Mouse (Mus musculus): ENCODE data around the gene Slc36a4. TPM values are rescaled to one million over a fixed set of nuclear protein-coding genes. Genes with fewer than 3 reads are reported as not detected.

Gene Slc36a4
- polyA plus RNA-seq (2014; fragmentation: Nextera tagmentation; extraction: Ambion mirVana), result 11.2 and 12.5 TPM in 2 replicates

DNA sequence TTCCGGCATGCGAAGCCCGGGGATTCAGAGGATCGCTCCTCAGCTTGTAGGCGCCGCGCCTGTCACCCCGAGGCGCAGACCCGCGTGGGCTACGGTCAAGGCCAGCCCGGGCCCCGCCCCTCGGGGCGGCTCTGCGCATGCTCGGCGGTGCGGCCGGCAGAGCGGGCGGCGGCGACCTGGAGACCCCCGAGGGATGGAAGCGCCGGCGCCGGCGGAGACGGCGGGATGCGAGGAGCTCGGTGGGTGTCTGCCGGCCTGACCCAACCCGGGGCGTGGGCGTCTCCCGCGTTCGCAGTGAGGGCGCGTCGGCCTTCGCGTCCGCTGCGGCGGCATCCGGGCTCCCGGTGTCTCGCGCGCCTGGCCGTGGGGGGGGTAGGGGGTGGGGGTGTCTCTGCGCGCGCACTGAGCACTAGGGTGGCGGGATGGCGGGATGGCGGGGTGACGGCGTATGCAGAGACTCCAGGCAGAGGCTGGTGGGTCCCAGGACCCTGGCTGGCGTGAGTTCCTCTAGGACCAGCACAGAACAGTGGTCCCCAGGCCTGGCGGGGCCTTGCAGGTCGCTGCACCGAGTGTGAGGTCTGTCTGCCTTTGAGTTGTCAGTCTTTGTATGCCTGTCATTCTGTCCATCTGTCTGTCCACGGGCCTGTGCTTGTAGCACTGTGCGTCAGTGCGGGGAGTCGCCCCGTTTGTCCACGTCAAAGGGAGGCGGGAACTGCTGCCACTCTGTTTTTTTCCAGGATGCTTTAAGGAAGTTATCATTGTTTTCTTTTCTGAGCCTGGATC lies at the start of gene Slc36a4:
Gene Slc36a4 (plus strand): TSS at position 140 of the 783 bp plus-strand sequence.
- Histone ChIP-seq H3K9me3 (ENCODE audit: control insufficient read depth, low read length) (no peaks in the 10 kb centered on the region), H3K4me1 (ENCODE audit: control insufficient read depth in 2 of 2, insufficient read depth in 2 of 2, low read length in 2 of 2) (peaks cover 0 to 4% of the 10 kb centered on the region in 2 experiments; a peak in 2 of 4 replicates), H3K27me3 (ENCODE audit: control insufficient read depth, insufficient read depth, low read length) (no peaks in the 10 kb centered on the region), H3K4me3 (ENCODE audit: control insufficient read depth in 1 of 2, insufficient read depth in 1 of 2, low read depth in 1 of 2, low read length in 2 of 2) (peak within 1 kb of the TSS; percentile 82 to 84), H3K27ac (replicated peaks in 1 of 2; ENCODE audit: control insufficient read depth in 1 of 2, insufficient read depth in 1 of 2, low read depth in 2 of 2, low read length in 2 of 2) (peak within 1 kb of the TSS; percentile 76), H3K9ac (ENCODE audit: low read length) (peak within 1 kb of the TSS; percentile 84), H3K36me3 (ENCODE audit: control insufficient read depth, insufficient read depth, low read length) (no peaks in the 10 kb centered on the region), H3K4me2 (ENCODE audit: low read length) (peak within 1 kb of the TSS; percentile 78)
- WGBS, result under 1% methylated on average over 73 of the region's 75 CpGs
- peak; percentile 87 for ATAC-seq (ENCODE audit: insufficient number of reproducible peaks, insufficient read depth, low FRiP score, low read depth)

DNA sequence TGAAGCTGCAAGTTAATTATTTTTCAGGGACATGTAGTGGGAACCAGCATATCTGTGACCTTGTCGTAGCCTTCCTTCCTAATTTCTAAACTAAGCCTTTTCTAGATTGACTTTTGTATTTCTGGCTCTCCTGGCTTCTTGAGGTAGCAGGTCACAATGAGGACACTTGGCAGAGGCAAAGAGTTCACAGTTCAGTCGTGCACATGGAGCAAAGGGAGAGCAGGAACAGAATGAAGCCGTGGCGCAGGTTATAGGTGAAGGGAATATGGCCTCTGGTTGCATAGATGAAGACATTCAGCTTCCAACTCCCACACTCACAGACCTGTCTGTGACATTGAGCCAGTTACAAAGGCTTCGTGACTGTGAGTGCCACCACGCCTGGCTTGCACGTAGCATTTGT lies 44.9 kb upstream of the Slc36a4 start:
- Histone ChIP-seq H3K9me3 (ENCODE audit: control insufficient read depth, low read length) (no peaks in the 10 kb centered on the region), H3K27ac (replicated peaks in 1 of 2; ENCODE audit: control insufficient read depth in 1 of 2, insufficient read depth in 1 of 2, low read depth in 2 of 2, low read length in 2 of 2) (no peak overlapping the region), H3K4me1 (ENCODE audit: control insufficient read depth in 2 of 2, insufficient read depth in 2 of 2, low read length in 2 of 2) (peaks cover 6 to 8% of the 10 kb centered on the region in 2 experiments; a peak in 3 of 4 replicates), H3K27me3 (ENCODE audit: control insufficient read depth, insufficient read depth, low read length) (no peaks in the 10 kb centered on the region), H3K4me3 (ENCODE audit: control insufficient read depth in 1 of 2, insufficient read depth in 1 of 2, low read depth in 1 of 2, low read length in 2 of 2) (no peak overlapping the region), H3K36me3 (ENCODE audit: control insufficient read depth, insufficient read depth, low read length) (no peaks in the 10 kb centered on the region), H3K9ac (ENCODE audit: low read length) (no peak overlapping the region), H3K4me2 (ENCODE audit: low read length) (no peak overlapping the region)
- 72% methylated on average over 7 of the region's 7 CpGs for WGBS
- ATAC-seq (ENCODE audit: insufficient number of reproducible peaks, insufficient read depth, low FRiP score, low read depth), result no peak

DNA sequence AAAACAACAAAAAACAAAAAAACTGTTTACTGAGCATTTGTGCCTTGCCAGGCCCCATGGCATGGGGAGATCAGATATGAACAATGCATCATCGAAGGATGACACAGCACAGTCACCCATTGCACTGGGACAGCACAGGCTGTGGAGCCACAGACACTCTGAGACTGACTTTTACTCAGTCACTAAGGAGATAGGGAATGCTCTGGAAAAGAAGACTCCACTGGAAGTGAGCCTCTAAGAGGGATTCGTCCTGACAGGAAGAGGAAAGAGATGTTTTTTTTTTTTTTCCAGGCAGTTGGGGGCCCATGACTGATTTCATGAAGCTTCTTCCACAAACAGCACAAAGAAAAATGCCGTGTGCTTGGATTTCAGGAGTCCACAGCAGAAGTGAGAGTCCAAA lies 40.1 kb upstream of the Slc36a4 start:
- Histone ChIP-seq H3K9me3 (ENCODE audit: control insufficient read depth, low read length) (no peaks in the 10 kb centered on the region), H3K27me3 (ENCODE audit: control insufficient read depth, insufficient read depth, low read length) (no peaks in the 10 kb centered on the region), H3K4me3 (ENCODE audit: control insufficient read depth in 1 of 2, insufficient read depth in 1 of 2, low read depth in 1 of 2, low read length in 2 of 2) (no peak overlapping the region), H3K9ac (ENCODE audit: low read length) (no peak overlapping the region), H3K27ac (replicated peaks in 1 of 2; ENCODE audit: control insufficient read depth in 1 of 2, insufficient read depth in 1 of 2, low read depth in 2 of 2, low read length in 2 of 2) (no peak overlapping the region), H3K4me2 (ENCODE audit: low read length) (no peak overlapping the region), H3K36me3 (ENCODE audit: control insufficient read depth, insufficient read depth, low read length) (no peaks in the 10 kb centered on the region), H3K4me1 (ENCODE audit: control insufficient read depth in 2 of 2, insufficient read depth in 2 of 2, low read length in 2 of 2) (peaks cover 6 to 10% of the 10 kb centered on the region in 2 experiments; a peak in 3 of 4 replicates)
- no peak for ATAC-seq (ENCODE audit: insufficient number of reproducible peaks, insufficient read depth, low FRiP score, low read depth)
- WGBS, result 38% methylated on average over 3 of the region's 3 CpGs

DNA sequence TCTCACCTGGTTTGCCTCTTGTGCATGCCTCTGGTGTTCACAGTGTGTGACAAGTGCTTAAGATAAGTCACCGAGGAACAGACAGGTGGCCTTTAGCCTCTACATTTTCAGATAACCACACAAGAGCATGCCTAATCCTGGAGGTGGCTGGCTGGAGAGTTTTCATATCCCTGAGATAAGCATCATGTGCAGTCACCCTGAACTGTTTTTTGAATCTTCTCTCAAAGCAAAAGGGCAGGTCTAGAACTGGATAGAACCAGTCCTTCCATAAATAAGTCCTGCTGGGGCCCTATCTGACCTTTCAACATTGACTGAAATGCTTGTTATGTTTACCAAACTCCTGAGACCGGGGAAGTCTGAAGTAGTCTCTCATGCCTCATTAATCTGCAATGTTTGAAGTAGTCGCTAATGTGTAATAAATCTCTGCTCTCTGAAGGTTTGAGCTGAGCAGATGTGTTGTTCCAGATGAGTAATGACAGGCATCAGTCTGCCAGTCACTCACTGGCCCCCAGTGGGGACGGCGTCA lies 39.5 kb upstream of the Slc36a4 start:
- H3K4me3 ChIP-seq (ENCODE audit: control insufficient read depth in 1 of 2, insufficient read depth in 1 of 2, low read depth in 1 of 2, low read length in 2 of 2), result no peak overlapping the region
- H3K27ac ChIP-seq (replicated peaks in 1 of 2; ENCODE audit: control insufficient read depth in 1 of 2, insufficient read depth in 1 of 2, low read depth in 2 of 2, low read length in 2 of 2), result no peak overlapping the region
- no peaks in the 10 kb centered on the region for H3K27me3 ChIP-seq (ENCODE audit: control insufficient read depth, insufficient read depth, low read length)
- H3K4me2 ChIP-seq (ENCODE audit: low read length), result no peak overlapping the region
- H3K36me3 ChIP-seq (ENCODE audit: control insufficient read depth, insufficient read depth, low read length), result no peaks in the 10 kb centered on the region
- H3K9me3 ChIP-seq (ENCODE audit: control insufficient read depth, low read length), result no peaks in the 10 kb centered on the region
- H3K9ac ChIP-seq (ENCODE audit: low read length), result no peak overlapping the region
- H3K4me1 ChIP-seq (ENCODE audit: control insufficient read depth in 2 of 2, insufficient read depth in 2 of 2, low read length in 2 of 2), result peaks cover 3 to 10% of the 10 kb centered on the region in 2 experiments; a peak in 2 of 4 replicates
- no peak for ATAC-seq (ENCODE audit: insufficient number of reproducible peaks, insufficient read depth, low FRiP score, low read depth)
- WGBS, result 25% methylated on average over 5 of the region's 5 CpGs

DNA sequence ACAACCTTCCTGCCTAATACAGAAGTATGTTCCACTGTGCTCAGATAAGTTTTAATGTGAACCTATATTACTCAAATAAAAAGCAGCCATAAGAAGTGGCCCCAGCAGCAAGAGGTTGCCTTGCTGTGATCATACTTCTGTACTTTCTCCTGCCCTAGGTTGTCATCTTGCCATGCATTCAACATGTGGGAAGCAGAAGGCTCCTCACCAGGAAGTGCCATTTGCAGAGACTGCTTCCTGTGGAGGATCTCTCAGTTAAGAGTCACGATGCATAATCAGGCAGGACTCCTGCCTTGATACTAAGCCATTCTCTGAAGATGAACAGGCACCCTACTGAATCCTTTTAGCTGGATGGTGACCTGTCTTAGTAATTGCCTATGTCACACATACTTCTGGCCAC lies 37.3 kb upstream of the Slc36a4 start:
- WGBS, result 22% methylated on average over 1 of the region's 1 CpGs

DNA sequence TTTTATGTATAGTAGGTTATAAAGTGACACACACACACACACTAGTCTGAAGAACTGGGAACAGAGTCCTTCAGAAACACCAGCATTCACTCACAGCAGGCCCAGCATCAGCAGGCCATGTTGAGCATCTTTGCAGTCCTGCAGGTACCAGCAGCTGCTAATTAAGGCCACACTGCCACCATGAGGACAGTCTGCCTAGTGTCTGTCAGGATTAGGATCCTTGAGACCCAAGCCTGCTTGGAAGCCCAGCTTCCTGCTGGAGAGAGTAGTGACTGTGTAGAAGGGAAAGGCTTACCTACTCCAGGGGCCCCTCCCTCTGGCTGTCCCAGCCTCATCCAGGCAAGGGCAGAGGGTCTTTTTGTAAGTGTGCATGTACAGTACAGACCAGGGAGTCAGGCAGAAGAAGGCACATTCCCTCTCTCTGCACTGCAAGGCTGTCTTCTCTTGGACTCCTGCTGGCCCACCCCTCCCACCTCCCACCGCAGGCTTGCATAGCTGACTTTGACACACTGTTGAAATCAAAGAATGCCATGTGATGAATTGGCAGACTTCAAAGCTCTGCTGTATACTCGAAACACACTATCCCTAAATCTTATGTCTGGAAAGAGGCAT lies 27.6 kb upstream of the Slc36a4 start:
- H3K9me3 ChIP-seq (ENCODE audit: control insufficient read depth, low read length), result peaks cover 4% of the 10 kb centered on the region; the same call in 1 of the 2 replicates

More for the DNA sequence above, 37.3 kb upstream of the Slc36a4 start:
- peaks cover 3 to 10% of the 10 kb centered on the region in 2 experiments; a peak in 2 of 4 replicates for H3K4me1 ChIP-seq (ENCODE audit: control insufficient read depth in 2 of 2, insufficient read depth in 2 of 2, low read length in 2 of 2)
- no peaks in the 10 kb centered on the region for H3K36me3 ChIP-seq (ENCODE audit: control insufficient read depth, insufficient read depth, low read length)
- H3K27me3 ChIP-seq (ENCODE audit: control insufficient read depth, insufficient read depth, low read length), result no peaks in the 10 kb centered on the region
- no peak for ATAC-seq (ENCODE audit: insufficient number of reproducible peaks, insufficient read depth, low FRiP score, low read depth)
- no peak overlapping the region for H3K27ac ChIP-seq (replicated peaks in 1 of 2; ENCODE audit: control insufficient read depth in 1 of 2, insufficient read depth in 1 of 2, low read depth in 2 of 2, low read length in 2 of 2)
- no peak overlapping the region for H3K4me3 ChIP-seq (ENCODE audit: control insufficient read depth in 1 of 2, insufficient read depth in 1 of 2, low read depth in 1 of 2, low read length in 2 of 2)
- no peak overlapping the region for H3K9ac ChIP-seq (ENCODE audit: low read length)
- no peaks in the 10 kb centered on the region for H3K9me3 ChIP-seq (ENCODE audit: control insufficient read depth, low read length)
- H3K4me2 ChIP-seq (ENCODE audit: low read length), result no peak overlapping the region

DNA sequence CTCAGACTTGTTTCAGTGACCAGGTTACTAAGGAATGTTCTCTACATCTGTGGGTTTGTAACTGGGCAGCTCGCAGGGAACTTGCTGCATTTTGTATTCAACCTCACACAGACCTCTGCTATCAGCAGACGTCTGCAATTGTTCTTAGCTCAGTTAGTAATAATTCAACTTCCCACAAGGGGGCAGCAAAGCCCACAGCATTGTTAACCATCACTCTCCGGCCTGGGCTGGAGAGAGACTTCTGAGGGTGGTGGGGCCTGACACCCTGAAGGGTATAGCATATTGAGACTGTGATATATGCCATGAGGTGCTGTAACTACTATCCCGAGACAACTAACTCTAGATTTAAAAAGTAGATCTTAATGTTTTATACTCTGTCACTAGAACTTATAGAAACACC lies 24.3 kb upstream of the Slc36a4 start:
- Histone ChIP-seq H3K4me2 (ENCODE audit: low read length) (no peak overlapping the region), H3K4me3 (ENCODE audit: control insufficient read depth in 1 of 2, insufficient read depth in 1 of 2, low read depth in 1 of 2, low read length in 2 of 2) (no peak overlapping the region), H3K9me3 (ENCODE audit: control insufficient read depth, low read length) (peaks cover 4% of the 10 kb centered on the region; the same call in 1 of the 2 replicates), H3K27ac (replicated peaks in 1 of 2; ENCODE audit: control insufficient read depth in 1 of 2, insufficient read depth in 1 of 2, low read depth in 2 of 2, low read length in 2 of 2) (no peak overlapping the region), H3K27me3 (ENCODE audit: control insufficient read depth, insufficient read depth, low read length) (no peaks in the 10 kb centered on the region), H3K36me3 (ENCODE audit: control insufficient read depth, insufficient read depth, low read length) (no peaks in the 10 kb centered on the region), H3K4me1 (ENCODE audit: control insufficient read depth in 2 of 2, insufficient read depth in 2 of 2, low read length in 2 of 2) (0 out of 4 replicates have a peak, but pooled peaks cover 0 to 7% of the 10 kb centered on the region in 2 experiments), H3K9ac (ENCODE audit: low read length) (no peak overlapping the region)
- WGBS, result 13% methylated on average over 4 of the region's 4 CpGs
- no peak for ATAC-seq (ENCODE audit: insufficient number of reproducible peaks, insufficient read depth, low FRiP score, low read depth)

More for the DNA sequence above, 27.6 kb upstream of the Slc36a4 start:
- ATAC-seq (ENCODE audit: insufficient number of reproducible peaks, insufficient read depth, low FRiP score, low read depth), result peak; percentile 74
- no peak overlapping the region for H3K4me3 ChIP-seq (ENCODE audit: control insufficient read depth in 1 of 2, insufficient read depth in 1 of 2, low read depth in 1 of 2, low read length in 2 of 2)
- no peak overlapping the region for H3K9ac ChIP-seq (ENCODE audit: low read length)
- no peak overlapping the region for H3K27ac ChIP-seq (replicated peaks in 1 of 2; ENCODE audit: control insufficient read depth in 1 of 2, insufficient read depth in 1 of 2, low read depth in 2 of 2, low read length in 2 of 2)
- no peaks in the 10 kb centered on the region for H3K4me1 ChIP-seq (ENCODE audit: control insufficient read depth in 2 of 2, insufficient read depth in 2 of 2, low read length in 2 of 2)
- no peaks in the 10 kb centered on the region for H3K27me3 ChIP-seq (ENCODE audit: control insufficient read depth, insufficient read depth, low read length)
- 13% methylated on average over 2 of the region's 2 CpGs for WGBS
- no peak overlapping the region for H3K4me2 ChIP-seq (ENCODE audit: low read length)
- no peaks in the 10 kb centered on the region for H3K36me3 ChIP-seq (ENCODE audit: control insufficient read depth, insufficient read depth, low read length)
